In genomic region chr9:53536558-53537320, GRCm38 (mm10) we compare ENCODE assay signal across 8 mouse cellular contexts. TPM values are rescaled to one million over a fixed set of nuclear protein-coding genes. Genes with fewer than 3 reads are reported as not detected.
DNase-seq lines count a peak whose midpoint lies in the region; ATAC-seq and TF ChIP-seq lines count a peak whose summit lies in the region.

TSS of gene Atm (minus strand) at chr9:53536740.
TSS of gene Npat (plus strand) at chr9:53537047.

- peak; percentile 21; the same call in 1 of the 2 replicates for TF ChIP-seq POLR2A in bone marrow macrophage, adult 2 months (IDR thresholded peaks at IDR 0.05; ENCODE audit: borderline replicate concordance, low read depth, low read length)
- peak; percentile 96 for TF ChIP-seq POLR2A in embryonic fibroblast, embryonic 13.5 days (IDR thresholded peaks at IDR 0.05; ENCODE audit: low read depth, low read length)

- H3K9me3 ChIP-seq in kidney, embryonic 14.5 days (ENCODE audit: control insufficient read depth, low read length) = no peaks in the 10 kb centered on the region
- H3K9me3 ChIP-seq in limb, embryonic 15.5 days = no peaks in the 10 kb centered on the region

- H3K27ac ChIP-seq in bone marrow macrophage, adult 2 months (ENCODE audit: insufficient read depth, low read depth, low read length) = peak within 1 kb of the TSS; percentile 62
- peak within 1 kb of the TSS; percentile 49 for H3K27ac ChIP-seq in embryonic fibroblast, embryonic 13.5 days (ENCODE audit: insufficient read depth, low read length)
- H3K27ac ChIP-seq in kidney, embryonic 14.5 days (ENCODE audit: low read depth, low read length) = peak within 1 kb of the TSS; percentile 93
- peak within 1 kb of the TSS; percentile 94 for H3K27ac ChIP-seq in limb, embryonic 15.5 days

- H3K36me3 ChIP-seq in kidney, embryonic 14.5 days (ENCODE audit: control insufficient read depth, insufficient read depth, low read length) = peaks cover 3% of the 10 kb centered on the region; the same call in 1 of the 2 replicates
- H3K36me3 ChIP-seq in limb, embryonic 15.5 days = peaks cover 8% of the 10 kb centered on the region; the same call in 1 of the 2 replicates

- 0% methylated on average over 69 of the region's 69 CpGs for WGBS in kidney, embryonic 14.5 days
- under 1% methylated on average over 67 of the region's 69 CpGs for WGBS in limb, embryonic 15.5 days

- peak; percentile 100 for DNase-seq in A20 (ENCODE audit: low read depth, low spot score)
- DNase-seq in heart, adult 9 months (ENCODE audit: low spot score in 2 of 2) = peak; percentile 99
- DNase-seq in monocyte, adult 2 months (ENCODE audit: low read depth in 1 of 2, low spot score in 2 of 2) = peak; percentile 99 to 100
- peak; percentile 100 for DNase-seq in spleen, postnatal 36 days (ENCODE audit: low spot score in 2 of 2)

- peak within 1 kb of the TSS; percentile 79 for H3K4me3 ChIP-seq in bone marrow macrophage, adult 2 months (ENCODE audit: insufficient read depth, low read length)
- peak within 1 kb of the TSS; percentile 99 for H3K4me3 ChIP-seq in embryonic fibroblast, embryonic 13.5 days (ENCODE audit: insufficient read depth, low read length)
- peak within 1 kb of the TSS; percentile 77 for H3K4me3 ChIP-seq in kidney, embryonic 14.5 days (ENCODE audit: low read length)
- peak within 1 kb of the TSS; percentile 79 for H3K4me3 ChIP-seq in limb, embryonic 15.5 days

- ATAC-seq in kidney, embryonic 14.5 days (ENCODE audit: low FRiP score, low TSS enrichment) = peak; percentile 99
- peak; percentile 100 for ATAC-seq in limb, embryonic 15.5 days (ENCODE audit: insufficient number of reproducible peaks, low FRiP score, low TSS enrichment, low read depth)

- no peaks in the 10 kb centered on the region for H3K27me3 ChIP-seq in kidney, embryonic 14.5 days (ENCODE audit: control insufficient read depth, insufficient read depth, low read length)
- H3K27me3 ChIP-seq in limb, embryonic 15.5 days = no peaks in the 10 kb centered on the region

- peaks cover 12% of the 10 kb centered on the region for H3K4me1 ChIP-seq in bone marrow macrophage, adult 2 months (ENCODE audit: control insufficient read depth, insufficient read depth, low read length)
- peaks cover 3% of the 10 kb centered on the region for H3K4me1 ChIP-seq in embryonic fibroblast, embryonic 13.5 days (ENCODE audit: control insufficient read depth, insufficient read depth, low read length)
- peaks cover 5% of the 10 kb centered on the region for H3K4me1 ChIP-seq in kidney, embryonic 14.5 days (ENCODE audit: control insufficient read depth, insufficient read depth, low read length)
- peaks cover 13% of the 10 kb centered on the region; the same call in 1 of the 2 replicates for H3K4me1 ChIP-seq in limb, embryonic 15.5 days

- no peak for TF ChIP-seq CTCF in bone marrow macrophage, adult 2 months (IDR thresholded peaks at IDR 0.05; ENCODE audit: low read depth, low read length)
- TF ChIP-seq CTCF in embryonic fibroblast, embryonic 13.5 days (IDR thresholded peaks at IDR 0.05; ENCODE audit: borderline replicate concordance, insufficient read depth, low read length) = no peak

- H3K4me2 ChIP-seq in kidney, embryonic 14.5 days (replicated peaks; ENCODE audit: low read depth, low read length) = peak within 1 kb of the TSS; percentile 80
- H3K4me2 ChIP-seq in limb, embryonic 15.5 days = peak within 1 kb of the TSS; percentile 55

- peak within 1 kb of the TSS; percentile 87 for H3K9ac ChIP-seq in kidney, embryonic 14.5 days (ENCODE audit: low read depth, low read length)
- peak within 1 kb of the TSS; percentile 69 for H3K9ac ChIP-seq in limb, embryonic 15.5 days

RNA-seq across cellular contexts. Expression of gene Atm, which starts in this region (rescaled TPM):
- polyA plus RNA-seq in bone marrow macrophage, adult 2 months (2012; ENCODE audit: insufficient read depth, insufficient read length, missing spikeins) = 10.9 and 12.3 TPM in 2 replicates
- 19.3 and 19.9 TPM in 2 replicates for polyA plus RNA-seq in embryonic fibroblast, embryonic 13.5 days (2011; ENCODE audit: insufficient read length, low read depth, missing spikeins)
- polyA plus RNA-seq in kidney, embryonic 14.5 days (2014; fragmentation: Nextera tagmentation; extraction: Ambion mirVana) = 24.9 and 26.1 TPM in 2 replicates
- polyA plus RNA-seq in limb, embryonic 15.5 days (2015; fragmentation: Nextera tagmentation; extraction: Ambion mirVana) = 11.3 and 11.6 TPM in 2 replicates

RNA-seq across cellular contexts. Expression of gene Npat, which starts in this region (rescaled TPM):
- 8.1 and 10.6 TPM in 2 replicates for polyA plus RNA-seq in bone marrow macrophage, adult 2 months (2012; ENCODE audit: insufficient read depth, insufficient read length, missing spikeins)
- 24.1 and 27.7 TPM in 2 replicates for polyA plus RNA-seq in embryonic fibroblast, embryonic 13.5 days (2011; ENCODE audit: insufficient read length, low read depth, missing spikeins)
- polyA plus RNA-seq in kidney, embryonic 14.5 days (2014; fragmentation: Nextera tagmentation; extraction: Ambion mirVana) = 15.4 and 25.3 TPM in 2 replicates
- polyA plus RNA-seq in limb, embryonic 15.5 days (2015; fragmentation: Nextera tagmentation; extraction: Ambion mirVana) = 16.4 and 16.7 TPM in 2 replicates

Comparison
In these comparisons a context has a peak if more than half of its experiments do, and no peak if none do; other contexts are left out.
1. Peak in every context shown above with its lines: DNase-seq, ATAC-seq, H3K4me3 ChIP-seq and H3K27ac ChIP-seq.